Mouse (Mus musculus) cerebellum, postnatal 10 days (tissue): ENCODE data around the gene Xpr1.
A peak's percentile ranks its signal among the peaks of the same experiment; 100 is the strongest.

Source experiments
- DNase-seq, 2 experiments: peaks; one replicate each; pipeline ENCODE4 v3.0.0; 2021; ENCODE audit warnings: mixed read lengths in 2 of 2

Xpr1 gene

DNA sequence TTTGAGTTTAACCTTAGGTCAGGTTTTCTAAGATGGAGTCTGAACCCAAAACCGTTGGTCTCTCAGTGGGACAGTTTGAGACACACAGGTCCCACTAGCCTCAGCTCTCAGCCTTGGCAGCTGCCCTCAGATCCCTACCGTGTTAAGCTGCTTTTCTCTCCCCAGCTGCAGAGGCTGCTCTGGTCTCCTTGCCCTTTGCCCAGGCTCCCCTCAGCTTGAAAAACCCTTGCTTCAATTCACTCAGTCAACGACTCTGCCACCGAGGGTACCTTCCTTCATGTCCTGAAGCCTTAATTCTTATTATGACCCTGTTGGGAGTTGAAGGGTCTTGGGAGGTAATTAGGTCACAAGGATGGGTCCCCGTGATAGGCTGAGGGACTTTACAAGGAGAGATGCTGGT is 167.3 kb downstream of the Xpr1 start:
- no peak for DNase-seq

DNA sequence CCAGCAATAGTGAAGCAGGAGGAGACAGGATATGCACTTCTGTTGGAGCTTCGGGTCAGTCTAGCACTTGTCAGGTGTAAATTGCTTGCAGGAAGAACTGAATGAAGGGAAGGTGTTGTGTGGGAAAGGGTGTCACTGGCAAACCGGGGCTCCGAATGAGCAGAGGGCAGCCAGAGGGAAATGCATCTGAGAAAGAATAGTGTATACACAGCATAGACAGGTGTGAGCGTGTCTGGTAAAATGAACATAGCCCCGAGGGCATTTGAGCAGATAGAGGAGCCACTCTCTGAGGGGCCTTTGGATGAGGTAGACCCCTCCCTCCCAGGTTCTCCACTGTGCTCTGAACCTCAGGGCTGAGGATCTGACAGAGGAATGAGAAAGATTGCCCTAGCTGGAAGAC is 169.2 kb downstream of the Xpr1 start:
- DNase-seq = no peak

DNA sequence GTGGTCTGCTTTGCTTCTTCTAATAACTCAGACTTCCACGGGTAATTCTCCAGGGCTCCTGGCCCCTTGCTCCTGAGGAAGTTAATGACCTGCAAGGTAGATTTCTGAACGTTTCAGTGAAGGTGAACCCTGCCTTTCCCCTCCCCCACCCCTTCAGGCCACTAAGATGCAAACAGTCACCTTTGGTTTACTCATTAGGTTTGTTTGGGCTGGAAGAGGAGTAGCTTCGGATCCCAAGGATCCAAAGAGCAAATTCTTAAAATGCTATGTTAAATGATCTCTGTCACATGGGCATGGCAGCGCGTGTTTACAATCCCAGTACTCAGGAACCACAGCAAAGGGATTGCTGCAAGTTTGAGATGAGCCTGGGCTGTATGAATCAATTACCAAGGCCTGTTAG is 169.8 kb downstream of the Xpr1 start:
- no peak for DNase-seq

DNA sequence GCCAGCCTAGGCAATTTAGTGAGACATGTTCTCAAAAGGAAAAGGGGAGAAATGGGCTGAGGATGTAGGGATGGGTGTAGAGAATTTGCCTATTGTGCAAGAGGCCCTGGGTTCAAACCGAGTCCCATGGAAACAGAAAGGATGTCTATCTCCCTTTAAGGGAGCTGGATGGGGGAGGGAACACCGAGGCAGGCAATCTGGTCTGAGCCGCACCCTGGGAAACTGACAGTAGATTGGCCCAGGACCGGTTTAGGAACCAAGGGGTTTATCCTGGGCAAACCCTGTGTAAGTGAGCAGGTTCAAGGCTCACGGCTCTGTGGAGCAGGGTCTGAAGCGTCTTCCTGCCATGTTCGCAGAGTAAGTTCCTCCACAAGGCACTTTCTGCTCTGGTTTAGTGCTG is 171.7 kb downstream of the Xpr1 start:
- peak in 1 of 2 experiments; percentile 16 for DNase-seq

DNA sequence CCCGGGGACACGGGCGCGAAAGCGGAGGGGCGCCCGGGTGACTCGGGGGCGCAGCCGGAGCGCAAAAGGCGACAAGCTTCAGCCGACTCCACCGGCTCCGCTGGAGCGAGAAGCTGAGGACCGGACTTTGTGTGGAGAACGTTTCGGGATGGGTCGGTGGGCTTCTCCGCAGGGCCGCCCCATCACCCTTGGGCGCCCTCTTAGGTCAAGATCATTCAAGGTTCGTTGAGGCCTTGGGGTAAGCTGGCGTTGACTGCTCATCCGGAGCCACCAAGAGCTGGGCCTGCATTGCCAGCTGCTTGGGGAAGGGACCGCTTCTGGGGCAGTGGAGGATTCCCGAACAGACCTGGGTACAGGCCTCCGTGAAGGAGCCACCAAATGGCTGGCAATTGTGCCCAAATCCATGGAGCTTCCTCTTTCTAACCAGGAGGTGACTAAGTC is 172.4 kb downstream of the Xpr1 start:
- DNase-seq = peak in 1 of 2 experiments; percentile 42

DNA sequence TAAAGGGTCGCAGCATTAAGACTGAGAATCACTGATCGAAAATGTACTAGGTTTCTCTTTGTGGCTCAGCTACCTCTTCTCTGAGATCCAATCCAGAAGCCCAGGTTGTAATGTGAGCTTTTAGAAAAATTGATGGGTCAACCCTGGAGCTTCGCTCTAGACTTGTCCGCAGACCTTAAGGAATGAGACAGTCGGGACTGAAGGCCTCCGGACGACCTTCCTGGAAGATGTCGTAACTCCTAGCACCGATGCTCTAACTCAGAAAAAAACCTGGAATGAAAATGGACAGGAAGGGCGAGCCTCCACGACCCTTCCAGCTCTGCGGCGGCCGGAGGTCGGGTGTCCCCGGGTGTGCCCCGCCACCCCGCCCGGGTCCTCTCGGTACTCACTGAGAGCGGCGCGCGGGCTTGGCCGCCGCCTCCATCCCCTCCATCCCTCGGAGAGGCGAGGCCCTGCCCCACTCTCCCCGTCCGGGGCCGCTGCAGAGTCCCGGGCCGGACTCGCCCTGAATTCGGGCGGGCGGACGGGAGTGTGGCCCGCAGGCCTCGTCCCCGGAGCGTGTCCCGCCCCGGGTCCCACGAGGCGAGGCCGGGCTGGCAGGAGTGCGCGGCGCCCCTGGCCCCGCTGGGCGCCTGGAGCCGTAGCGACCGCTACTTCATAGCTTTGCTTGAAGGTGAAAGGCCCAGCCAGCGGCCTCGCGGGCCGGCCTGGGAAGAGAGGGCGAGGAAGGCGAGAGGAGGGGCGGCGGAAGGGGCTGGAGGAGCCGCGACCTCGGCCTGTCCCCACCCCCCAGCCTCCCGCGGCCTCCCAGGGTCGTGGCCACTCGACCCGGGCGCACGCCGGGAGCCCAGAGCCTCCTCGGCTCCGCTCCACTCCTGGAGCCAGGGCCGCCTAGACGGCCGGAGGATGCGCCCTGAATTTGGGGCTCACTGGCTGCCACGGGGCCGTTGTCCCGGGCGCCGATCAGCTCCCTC is 173.1 kb downstream of the Xpr1 start, which contains the start of gene BC034090:
Gene BC034090 (minus strand): TSS at position 648 of the 974 bp plus-strand sequence.
- peak; percentile 61 to 65 for DNase-seq

DNA sequence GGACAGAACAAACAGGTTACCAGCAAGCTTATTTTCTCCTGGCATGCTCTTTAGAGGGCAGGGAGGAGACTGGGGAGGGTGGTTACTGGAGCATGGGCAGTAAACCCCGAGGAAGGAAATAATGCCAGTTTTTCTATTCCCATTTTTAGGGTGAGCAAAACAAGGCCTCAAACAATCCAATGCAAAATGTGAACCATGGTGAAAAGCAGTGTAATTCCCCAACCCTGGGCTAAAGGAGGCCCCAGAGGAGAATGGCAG is 174.8 kb downstream of the Xpr1 start:
- DNase-seq = peak in 1 of 2 experiments; percentile 9

DNA sequence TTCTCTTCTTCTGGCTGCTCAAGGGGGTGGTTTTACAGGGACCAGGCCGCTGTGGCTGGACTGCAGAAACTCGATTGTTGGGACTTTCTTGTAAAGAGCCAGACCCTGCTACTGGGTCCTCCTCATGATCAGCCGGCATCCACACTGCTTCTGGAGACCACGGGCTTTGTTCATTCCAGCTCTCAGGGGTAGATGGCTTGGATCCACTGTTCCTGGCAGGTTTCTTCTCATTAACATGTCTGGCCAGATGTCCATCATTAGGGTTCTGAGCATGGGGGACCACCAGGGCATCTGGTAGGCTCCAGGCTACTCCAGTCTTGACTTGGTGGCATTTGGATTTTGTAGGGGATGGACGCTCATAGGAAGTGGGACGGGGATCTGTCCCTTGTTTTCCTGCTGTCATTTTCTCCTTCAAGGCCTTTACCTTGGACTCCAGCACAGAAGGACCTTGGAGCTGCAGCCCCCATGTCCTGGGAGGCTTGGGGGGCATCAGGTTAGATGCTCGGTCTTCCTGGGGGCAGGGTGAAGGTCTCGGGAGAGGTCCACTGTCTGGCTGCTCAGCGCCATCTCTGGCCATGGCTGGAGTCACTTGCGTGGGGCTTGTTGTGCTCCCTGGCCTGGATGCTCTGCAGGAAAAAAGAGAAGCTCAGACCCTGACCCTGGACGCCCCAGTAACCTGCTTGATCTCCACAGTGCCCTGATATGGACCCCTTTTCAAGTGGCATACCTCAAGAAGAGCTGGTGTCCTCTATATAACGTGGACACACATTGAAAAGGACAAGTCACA is 175.3 kb downstream of the Xpr1 start:
- DNase-seq = peak; percentile 69 to 78

DNA sequence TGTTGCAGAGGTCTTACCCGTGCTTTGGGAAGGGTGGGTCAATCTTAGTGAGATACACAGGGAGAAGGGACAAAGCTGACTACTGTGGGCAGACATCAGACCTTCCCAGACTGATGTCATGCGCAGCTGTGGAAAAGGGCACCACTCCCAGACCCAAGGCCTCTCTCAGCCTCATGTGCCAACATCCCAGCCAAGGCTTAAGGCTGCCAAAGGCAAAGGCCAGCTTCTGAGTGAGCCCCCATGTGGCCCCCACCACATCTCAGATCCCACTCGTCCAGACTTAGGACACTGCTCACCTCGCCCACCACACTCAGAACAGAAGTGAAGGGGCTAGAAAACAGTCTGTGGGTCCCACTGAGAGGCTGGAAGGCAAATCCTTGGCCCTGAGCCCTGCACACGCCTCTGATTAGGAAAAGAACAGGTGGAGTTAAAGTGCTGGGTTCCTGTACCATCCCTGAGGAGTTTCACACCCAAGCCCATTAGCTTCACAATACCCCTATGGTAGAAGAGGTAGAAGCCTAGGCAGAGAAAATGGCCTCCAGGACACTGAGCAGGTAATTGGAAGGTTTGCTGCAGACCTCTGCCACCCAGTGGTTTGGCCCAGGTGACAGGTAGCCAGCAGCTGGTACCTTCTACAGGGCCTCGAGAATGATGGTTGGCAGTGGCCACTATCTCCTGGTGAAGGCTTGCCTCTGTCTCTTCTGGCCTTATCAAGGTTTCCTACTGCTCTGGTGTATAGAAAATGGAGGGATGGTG is 177.1 kb downstream of the Xpr1 start:
- peak; percentile 68 to 73 for DNase-seq

DNA sequence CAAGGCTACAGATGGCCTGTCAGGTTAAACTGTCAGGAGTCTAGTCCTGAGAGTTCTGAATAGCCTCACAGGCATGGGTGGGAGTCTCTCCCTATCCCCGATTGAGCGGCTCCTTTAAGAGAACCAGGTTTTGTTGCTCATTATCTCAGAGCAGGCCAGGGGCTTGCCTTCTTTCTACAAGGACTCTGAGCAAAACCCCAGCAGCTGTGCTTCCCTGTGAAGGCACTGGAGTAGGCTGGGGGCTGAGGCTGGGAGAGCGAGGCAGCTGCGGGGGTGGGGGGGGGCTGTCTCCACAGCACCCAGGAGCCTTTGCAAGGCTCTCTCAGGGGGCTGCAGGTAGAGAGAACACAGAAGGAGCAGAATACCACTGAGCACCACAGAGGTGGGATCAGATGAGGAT is 178.0 kb downstream of the Xpr1 start:
- peak in 1 of 2 experiments; percentile 11 for DNase-seq

DNA sequence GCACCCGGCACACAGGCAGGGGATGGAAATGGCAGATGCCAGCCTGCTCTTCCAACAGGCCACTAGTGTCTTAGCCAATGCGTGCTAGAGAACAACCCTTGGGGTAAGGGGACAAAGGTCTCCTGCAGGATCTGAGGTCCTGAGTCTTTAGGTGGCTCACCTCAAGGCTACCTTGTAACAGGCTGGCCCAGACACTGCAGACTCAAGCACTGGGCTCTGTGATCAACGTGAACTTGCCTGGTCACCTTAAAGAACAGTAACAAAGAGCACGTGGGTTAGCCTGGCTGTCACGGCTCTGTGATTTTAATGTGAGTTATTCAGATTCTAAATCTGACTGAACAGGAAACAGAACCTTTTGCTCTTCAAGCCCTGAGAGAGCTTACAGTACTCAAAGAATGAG is 179.1 kb downstream of the Xpr1 start:
- DNase-seq = peak in 1 of 2 experiments; percentile 12

DNA sequence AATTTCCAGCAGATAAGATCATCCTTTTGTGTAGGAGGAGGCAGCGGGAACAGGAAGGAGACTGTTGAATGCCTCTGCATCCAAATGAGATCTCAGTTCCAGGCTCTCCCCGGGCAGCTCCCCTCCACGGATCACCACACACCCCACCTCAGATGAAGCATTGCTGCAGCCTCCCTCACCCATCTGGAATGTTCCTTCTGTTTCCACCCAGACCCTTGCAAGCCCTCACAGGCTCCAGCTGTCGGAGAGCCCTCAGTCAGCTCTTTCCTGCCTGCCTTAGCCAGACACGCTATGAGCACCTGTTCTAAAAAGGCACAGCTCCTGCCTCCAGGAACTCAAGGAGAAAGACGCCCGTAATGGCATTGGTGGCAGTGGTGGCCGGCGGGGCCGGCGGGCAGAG is 179.8 kb downstream of the Xpr1 start:
- peak in 1 of 2 experiments; percentile 22 for DNase-seq

DNA sequence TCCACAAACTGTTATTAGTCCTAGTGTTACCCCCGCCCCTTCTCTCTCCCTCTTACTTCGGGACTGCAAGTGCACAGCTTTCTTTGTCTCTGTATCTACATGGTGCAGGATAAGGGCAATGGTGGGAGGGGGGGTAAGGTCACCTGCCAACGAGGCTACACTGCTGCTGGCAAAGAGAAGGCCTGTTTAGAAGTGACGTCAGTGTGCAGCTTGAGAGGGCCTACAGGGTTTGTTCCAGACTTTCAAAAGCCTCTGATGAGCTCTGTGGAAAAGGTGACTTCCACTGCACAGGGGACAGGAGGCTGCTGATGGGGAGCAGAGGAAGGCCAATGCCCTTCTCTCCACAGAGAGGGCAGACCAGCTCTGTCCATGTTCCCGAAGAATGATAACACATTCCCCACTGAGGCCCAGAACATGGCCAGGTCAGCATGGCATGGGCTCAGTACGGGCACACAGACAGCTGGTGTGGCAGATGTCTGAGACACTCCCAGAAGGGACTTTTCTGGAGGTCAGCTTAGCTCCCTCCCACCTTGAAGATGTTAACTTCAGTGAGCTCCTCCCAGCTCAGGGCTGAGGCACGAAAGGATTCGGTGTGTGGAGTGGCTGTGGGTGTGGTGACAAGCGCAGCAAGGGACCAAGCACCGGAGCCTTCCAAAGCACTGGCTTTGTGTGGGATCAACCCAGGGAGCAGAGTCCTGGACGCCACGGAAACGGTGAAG is 180.8 kb downstream of the Xpr1 start:
- DNase-seq = peak in 1 of 2 experiments; percentile 46

DNA sequence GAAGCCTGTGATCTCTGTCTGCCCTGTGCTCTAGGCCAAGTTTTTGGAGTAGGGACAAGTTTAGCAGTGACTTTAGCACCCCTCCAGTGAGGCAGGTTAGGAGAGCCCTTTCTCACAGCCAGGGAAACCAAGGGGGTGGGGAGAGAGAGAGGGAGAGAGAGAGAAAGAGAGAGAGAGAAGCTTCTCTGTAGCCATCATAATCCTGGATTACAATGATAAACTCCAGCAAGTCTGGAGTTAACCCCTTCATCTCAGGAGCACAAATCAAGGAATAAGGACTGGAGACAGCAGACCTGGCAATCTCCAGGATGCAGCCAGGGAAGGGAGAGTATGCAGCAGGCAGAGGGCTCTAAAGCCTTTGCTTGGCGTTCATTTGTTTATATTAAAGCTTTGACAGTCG is 181.6 kb downstream of the Xpr1 start:
- DNase-seq = peak in 1 of 2 experiments; percentile 16

DNA sequence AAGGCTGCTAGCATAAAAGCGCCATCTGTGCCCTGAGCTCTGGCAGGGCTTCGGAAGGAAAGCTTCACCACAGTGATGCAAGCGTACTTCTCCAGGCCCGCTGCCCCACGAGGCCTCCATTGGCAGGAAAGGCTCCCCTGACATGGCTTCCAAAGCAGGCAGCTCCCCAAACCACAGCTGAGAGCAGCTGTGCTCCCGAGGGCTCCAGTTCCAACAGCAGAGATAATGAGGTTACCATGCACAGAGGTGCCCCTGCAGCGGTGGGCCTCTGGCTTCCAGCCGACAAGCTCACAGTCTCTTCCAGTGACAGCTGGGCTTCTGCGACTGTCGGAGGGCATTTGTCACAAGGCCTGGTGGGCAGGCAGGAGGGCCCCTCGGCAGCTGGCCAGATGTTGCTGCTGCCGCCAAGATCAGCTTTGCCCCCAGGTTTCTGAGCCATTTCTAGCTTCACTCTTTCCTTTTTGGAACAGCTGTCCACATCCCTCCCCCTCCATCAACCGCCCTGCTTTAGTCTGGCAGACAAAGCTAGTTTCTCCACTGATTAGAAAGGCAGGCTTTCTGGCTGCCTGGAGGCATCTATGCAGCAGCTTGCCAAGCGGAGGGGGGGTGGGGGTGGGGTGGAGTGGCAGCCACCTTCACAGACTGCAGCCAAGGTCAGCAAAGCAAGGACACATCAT is 183.1 kb downstream of the Xpr1 start:
- DNase-seq = peak; percentile 85 to 87

DNA sequence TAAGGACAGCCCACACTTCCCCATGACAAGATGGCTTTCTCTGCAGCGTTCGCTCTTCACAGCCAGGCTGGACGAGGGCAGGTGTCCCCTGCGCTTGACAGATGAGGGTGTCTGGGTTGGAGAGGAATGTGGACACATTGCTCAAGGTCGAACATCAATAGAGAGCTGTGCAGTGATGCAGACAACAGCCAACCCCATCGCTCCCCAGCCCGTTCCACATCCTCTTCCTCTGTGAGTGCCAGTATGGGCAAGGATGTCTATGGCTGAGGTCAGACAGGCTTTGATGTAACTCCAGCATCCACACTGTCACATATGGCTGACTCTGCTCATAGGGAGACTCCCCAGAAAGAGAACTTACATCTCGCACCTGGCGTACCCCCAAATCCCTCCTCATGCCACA is 183.8 kb downstream of the Xpr1 start:
- DNase-seq = no peak

DNA sequence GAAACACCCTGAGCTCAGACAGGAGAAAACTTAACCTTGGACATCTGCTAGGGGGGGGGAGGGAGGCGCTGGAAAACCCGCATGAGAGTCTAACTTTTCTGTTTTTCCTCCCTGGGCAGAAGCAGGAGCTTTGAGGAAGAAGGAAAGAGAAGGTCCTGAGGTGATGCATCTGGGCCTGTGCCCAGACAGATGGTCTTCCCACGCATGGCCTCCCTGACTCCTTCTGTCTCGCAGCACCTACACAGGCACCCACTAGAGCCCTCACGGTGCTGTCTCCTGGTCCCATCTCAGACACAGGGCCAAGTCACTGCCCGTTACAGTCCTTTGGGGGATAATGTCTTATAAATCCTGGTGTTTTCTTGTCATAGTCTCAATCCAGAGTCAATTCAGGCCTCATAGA is 184.4 kb downstream of the Xpr1 start:
- peak; percentile 76 to 85 for DNase-seq

DNA sequence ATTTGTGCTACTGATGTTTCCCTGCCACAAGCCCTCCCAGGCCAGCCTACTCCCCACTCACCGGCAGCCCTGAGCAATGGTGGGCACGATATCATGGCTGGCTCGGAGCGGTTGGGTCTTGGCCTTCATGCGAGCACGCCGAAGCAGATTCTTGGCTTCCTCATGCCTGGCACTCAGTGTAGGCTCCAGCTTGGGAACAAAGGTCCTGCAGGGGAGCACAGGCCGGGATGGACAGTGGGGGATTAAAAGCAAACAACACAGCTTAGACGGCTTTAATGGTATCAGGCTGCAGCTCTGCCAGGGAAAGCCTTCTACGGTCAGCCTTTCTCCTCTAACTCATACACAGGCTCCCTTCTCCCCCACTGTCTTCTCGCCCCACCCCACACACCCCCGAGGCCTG is 184.8 kb downstream of the Xpr1 start:
- DNase-seq = peak; percentile 76 to 83

DNA sequence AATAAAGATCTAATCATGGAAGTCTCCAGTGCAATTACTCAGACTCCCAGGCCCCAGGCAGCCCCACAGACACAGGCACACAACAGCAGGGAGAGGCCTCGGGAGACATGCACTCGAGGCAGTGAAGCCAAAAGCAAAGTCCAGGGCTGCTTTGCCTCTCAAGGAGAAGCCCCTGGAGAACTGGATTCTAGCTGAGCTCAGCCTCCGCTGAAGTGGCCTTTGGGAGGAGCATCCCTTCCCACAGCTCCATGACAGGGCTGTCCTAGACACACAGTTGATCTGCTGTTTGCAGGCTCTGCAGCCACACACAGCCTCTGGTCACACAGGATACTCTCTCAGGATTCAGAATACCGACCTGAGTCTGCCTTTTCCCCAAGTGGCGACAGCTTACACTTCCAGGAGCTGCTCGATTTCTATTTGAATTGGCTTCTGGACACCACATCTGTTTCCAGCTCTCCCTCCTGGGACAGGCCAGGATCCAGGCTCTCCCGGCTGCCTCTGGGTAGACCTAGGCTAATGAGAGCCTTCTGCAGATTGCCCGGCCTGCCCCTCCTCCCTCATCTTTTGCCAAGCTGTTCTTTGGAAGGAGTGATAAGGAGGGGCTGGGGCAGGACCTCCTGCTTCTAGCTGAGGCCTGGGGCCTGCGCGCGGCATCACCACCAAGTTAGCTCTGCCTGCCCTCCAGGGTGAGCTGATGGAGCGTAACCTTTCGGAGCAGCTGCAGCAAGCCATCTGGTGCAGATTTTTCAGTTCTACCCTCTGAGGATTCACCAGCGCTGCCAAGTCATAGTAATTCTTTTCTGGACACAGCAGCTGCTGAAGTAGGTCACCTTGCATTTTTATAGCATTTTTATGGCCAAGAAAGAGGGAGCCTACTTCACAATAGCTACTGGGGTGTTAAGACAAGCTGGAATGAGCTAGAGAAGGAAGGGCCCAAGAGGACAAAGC is 187.5 kb downstream of the Xpr1 start:
- DNase-seq = peak; percentile 79 to 83
